Mouse (Mus musculus): Measurements from ENCODE around the gene Fgd3. TPM values are rescaled to one million over a fixed set of nuclear protein-coding genes. Genes with fewer than 3 reads are reported as not detected.

Fgd3 gene
- total and polyA plus RNA-seq, 3 experiments, result 8.7 to 16.1 (median 14.5) TPM

- TF ChIP-seq USF2 (conservative IDR thresholded peaks at IDR 0.05; ENCODE audit: low read depth, low read length) (no peak), HCFC1 (IDR thresholded peaks at IDR 0.05; ENCODE audit: low read depth, low read length) (no peak), ZMIZ1 (IDR thresholded peaks at IDR 0.05; ENCODE audit: low read depth, low read length) (no peak), ETS1 (conservative IDR thresholded peaks at IDR 0.05; ENCODE audit: low read depth, low read length) (no peak), CHD1 (IDR thresholded peaks at IDR 0.05; ENCODE audit: low read depth, low read length) (no peak), TCF12 (IDR thresholded peaks at IDR 0.05; ENCODE audit: low read depth, low read length) (no peak), MAX (IDR thresholded peaks at IDR 0.05; ENCODE audit: low read length) (no peak), MXI1 (IDR thresholded peaks at IDR 0.05; ENCODE audit: low read depth, low read length) (no peak), KAT2A (IDR thresholded peaks at IDR 0.05; ENCODE audit: insufficient replicate concordance, low read length) (no peak), MAZ (IDR thresholded peaks at IDR 0.05; ENCODE audit: low read depth, low read length) (no peak), EP300 (IDR thresholded peaks at IDR 0.05; ENCODE audit: low read length) (no peak), MEF2A (IDR thresholded peaks at IDR 0.05; ENCODE audit: borderline replicate concordance, low read depth, low read length) (no peak), MYC (IDR thresholded peaks at IDR 0.05; ENCODE audit: low read depth, low read length) (no peak), TBP (conservative IDR thresholded peaks at IDR 0.05; ENCODE audit: low read depth, low read length) (no peak), JUND (conservative IDR thresholded peaks at IDR 0.05; ENCODE audit: low read depth, low read length) (no peak), SIN3A (IDR thresholded peaks at IDR 0.05; ENCODE audit: low read length) (no peak)
- Histone ChIP-seq H3K4me2 (ENCODE audit: insufficient read depth, low read depth, poor library complexity, severe bottlenecking) (no peak overlapping the region), H3K9me3 (replicated peaks; ENCODE audit: low read length) (peaks cover 8% of the 10 kb centered on the region), H3K9ac (ENCODE audit: insufficient read depth, low read depth) (no peak overlapping the region), H3K36me3 (replicated peaks in 1 of 2; ENCODE audit: control insufficient read depth in 1 of 2, insufficient read depth in 1 of 2, low read length in 1 of 2) (peaks cover 84 to 98% of the 10 kb centered on the region in 2 experiments), H3K27ac (ENCODE audit: insufficient read depth, low read depth) (no peak overlapping the region), H3K4me3 (replicated peaks in 1 of 3; ENCODE audit: low read depth in 2 of 3, low read length in 2 of 3, poor library complexity in 1 of 3) (no peak overlapping the region), H3K27me3 (replicated peaks) (no peaks in the 10 kb centered on the region), H3K79me2 (replicated peaks; ENCODE audit: control insufficient read depth, extremely low read depth, insufficient read depth, poor library complexity, severe bottlenecking) (peaks cover 5% of the 10 kb centered on the region; the same call in 1 of the 2 replicates), H3K4me1 (ENCODE audit: control insufficient read depth in 1 of 2, insufficient read depth in 2 of 2) (peaks cover 0 to 26% of the 10 kb centered on the region in 2 experiments; a peak in 2 of 4 replicates)
- in situ Hi-C loops (cut with MboI; ENCODE audit: low pct_ligation_motif_present, low pct_unique_long_range_greater_than_20kb, low sequenced_read_pairs), result no loop called here
- DNase-seq (ENCODE audit: extremely low read depth), result no peak
- dilution Hi-C loops (cut with MboI; ENCODE audit: extremely low pct_ligation_motif_present, extremely low pct_unique_long_range_greater_than_20kb, low sequenced_read_pairs), result no loop called here
Observed at GRCm38 (mm10) chr13:49286750-49287149, 33.4 kb downstream of the Fgd3 start.

- TF ChIP-seq POLR2AphosphoS2 (IDR thresholded peaks at IDR 0.05; ENCODE audit: low read depth, low read length), result no peak
- no peak for TF ChIP-seq ZMIZ1 (IDR thresholded peaks at IDR 0.05; ENCODE audit: low read depth, low read length)
- TF ChIP-seq CHD1 (IDR thresholded peaks at IDR 0.05; ENCODE audit: low read depth, low read length), result no peak
- TF ChIP-seq NRF1 (IDR thresholded peaks at IDR 0.05; ENCODE audit: low read depth, low read length), result no peak
- no peak for TF ChIP-seq RCOR1 (conservative IDR thresholded peaks at IDR 0.05; ENCODE audit: low read depth, low read length)
- no peak for TF ChIP-seq RAD21 (IDR thresholded peaks at IDR 0.05; ENCODE audit: low read depth, low read length)
- TF ChIP-seq USF2 (conservative IDR thresholded peaks at IDR 0.05; ENCODE audit: low read depth, low read length), result no peak
- no peak for TF ChIP-seq MXI1 (IDR thresholded peaks at IDR 0.05; ENCODE audit: low read depth, low read length)
- TF ChIP-seq ELF1 (IDR thresholded peaks at IDR 0.05; ENCODE audit: low read depth, low read length), result no peak
- DNase-seq (ENCODE audit: extremely low read depth), result no peak
- no peak overlapping the region for H3K27ac ChIP-seq (ENCODE audit: insufficient read depth, low read depth)
- H3K4me3 ChIP-seq (replicated peaks in 1 of 3; ENCODE audit: low read depth in 2 of 3, low read length in 2 of 3, poor library complexity in 1 of 3), result no peak overlapping the region
- H3K27me3 ChIP-seq (replicated peaks), result no peaks in the 10 kb centered on the region
- peaks cover 20% of the 10 kb centered on the region for H3K9me3 ChIP-seq (replicated peaks; ENCODE audit: low read length)
- dilution Hi-C loops (cut with MboI; ENCODE audit: extremely low pct_ligation_motif_present, extremely low pct_unique_long_range_greater_than_20kb, low sequenced_read_pairs) (no loop called here), in situ Hi-C loops (cut with MboI; ENCODE audit: low pct_ligation_motif_present, low pct_unique_long_range_greater_than_20kb, low sequenced_read_pairs) (no loop called here)
- H3K9ac ChIP-seq (ENCODE audit: insufficient read depth, low read depth), result no peak overlapping the region
- H3K4me1 ChIP-seq (ENCODE audit: control insufficient read depth in 1 of 2, insufficient read depth in 2 of 2), result peaks cover 0 to 14% of the 10 kb centered on the region in 2 experiments; a peak in 2 of 4 replicates
- H3K4me2 ChIP-seq (ENCODE audit: insufficient read depth, low read depth, poor library complexity, severe bottlenecking), result no peak overlapping the region
- no peaks in the 10 kb centered on the region for H3K79me2 ChIP-seq (replicated peaks; ENCODE audit: control insufficient read depth, extremely low read depth, insufficient read depth, poor library complexity, severe bottlenecking)
- H3K36me3 ChIP-seq (replicated peaks in 1 of 2; ENCODE audit: control insufficient read depth in 1 of 2, insufficient read depth in 1 of 2, low read length in 1 of 2), result peaks cover 91 to 98% of the 10 kb centered on the region in 2 experiments
Observed at GRCm38 (mm10) chr13:49283686-49284085, 36.4 kb downstream of the Fgd3 start.
